Mouse (Mus musculus) gastrocnemius, postnatal 36 days (tissue): ENCODE results near the gene Hoxa10. TPM values are rescaled to one million over a fixed set of nuclear protein-coding genes. Genes with fewer than 3 reads are reported as not detected.

ENCODE experiments used
- DNase-seq, 2 experiments: peaks; one replicate each; pipeline ENCODE4 v3.0.0; 2022
- intact Hi-C: fragments of 180-260 bp; cut with DNase I; formaldehyde crosslinking; loops from one replicate; pipeline ENCODE4 v1.15.1; 2025
- total RNA-seq, 2 experiments: library from RNA; stranded (reverse); gene quantifications; 2 replicates each; pipeline ENCODE4 v1.2.3; 2021

Hoxa10 gene
- total RNA-seq, 2 experiments from 2014 or later: 13.6 to 16.9 TPM

GRCm38 (mm10) chr6:52211961-52212360 lies 28.7 kb downstream of the Hoxa10 start:
- DNase-seq: peak in 1 of 2 experiments; percentile 32

GRCm38 (mm10) chr6:52211170-52211935 lies 29.3 kb downstream of the Hoxa10 start:
- DNase-seq: peak; percentile 63 to 73
- intact Hi-C loops: loop anchor here (10.0 kb wide), 1 partner anchor 827 kb away; no protein-coding TSS in a partner anchor

More at GRCm38 (mm10) chr6:52211961-52212360, 28.7 kb downstream of the Hoxa10 start:
- intact Hi-C loops: loop anchor here (10.0 kb wide), 1 partner anchor 827 kb away; no protein-coding TSS in a partner anchor

- DNase-seq: no peak
- intact Hi-C loops: loop anchor here (5.0 to 10.0 kb wide), 3 partner anchors 47 to 825 kb away; partner anchors contain the start of gene Hoxa2
These were observed 31.0 kb downstream of the Hoxa10 start for GRCm38 (mm10) chr6:52209685-52210046.

- DNase-seq: no peak
- intact Hi-C loops: loop anchor here (5.0 kb wide), 2 partner anchors 47 to 337 kb away; partner anchors contain the start of gene Hoxa2
These were observed 31.6 kb downstream of the Hoxa10 start for GRCm38 (mm10) chr6:52208868-52209684.

- peak; percentile 36 to 40 for DNase-seq
- intact Hi-C loops: loop anchor here (5.0 kb wide), 2 partner anchors 46 to 336 kb away; partner anchors contain the start of gene Hoxa2
These were observed 32.4 kb downstream of the Hoxa10 start, which contains the start of gene Hoxa6 for GRCm38 (mm10) chr6:52208072-52208867. TSS of gene Hoxa6 (minus strand) at chr6:52208722.

- no peak for DNase-seq
- intact Hi-C loops: loop anchor here (5.0 kb wide), 2 partner anchors 45 to 335 kb away; partner anchors contain the start of gene Hoxa2
These were observed 33.0 kb downstream of the Hoxa10 start for GRCm38 (mm10) chr6:52207684-52207976.

GRCm38 (mm10) chr6:52206882-52207683 lies 33.6 kb downstream of the Hoxa10 start:
- intact Hi-C loops: loop anchor here (5.0 kb wide), 2 partner anchors 45 to 335 kb away; partner anchors contain the start of gene Hoxa2
- no peak for DNase-seq

GRCm38 (mm10) chr6:52205638-52206621 lies 34.7 kb downstream of the Hoxa10 start:
- intact Hi-C loops: loop anchor here (5.0 kb wide), 2 partner anchors 44 to 334 kb away; partner anchors contain the start of gene Hoxa2
- DNase-seq: no peak

GRCm38 (mm10) chr6:52205221-52205620 lies 35.4 kb downstream of the Hoxa10 start:
- intact Hi-C loops: loop anchor here (5.0 kb wide), 2 partner anchors 43 to 333 kb away; partner anchors contain the start of gene Hoxa2
- no peak for DNase-seq

- peak; percentile 65 to 77 for DNase-seq
- intact Hi-C loops: loop anchor here (5.0 kb wide), 1 partner anchor 202 kb away; no protein-coding TSS in a partner anchor
These were observed 36.5 kb downstream of the Hoxa10 start, which contains the start of gene Hoxa5 for GRCm38 (mm10) chr6:52204050-52204752. TSS of gene Hoxa5 (minus strand) at chr6:52204587.

GRCm38 (mm10) chr6:52203371-52204049 lies 37.1 kb downstream of the Hoxa10 start:
- DNase-seq: peak in 1 of 2 experiments; percentile 29
- intact Hi-C loops: loop anchor here (5.0 kb wide), 1 partner anchor 201 kb away; no protein-coding TSS in a partner anchor

GRCm38 (mm10) chr6:52203121-52203370 lies 37.6 kb downstream of the Hoxa10 start:
- intact Hi-C loops: loop anchor here (5.0 kb wide), 1 partner anchor 201 kb away; no protein-coding TSS in a partner anchor
- no peak for DNase-seq

GRCm38 (mm10) chr6:52202362-52203120 lies 38.1 kb downstream of the Hoxa10 start:
- intact Hi-C loops: loop anchor here (5.0 kb wide), 1 partner anchor 200 kb away; no protein-coding TSS in a partner anchor

GRCm38 (mm10) chr6:52201269-52201668 lies 39.4 kb downstream of the Hoxa10 start:
- no peak for DNase-seq
- intact Hi-C loops: loop anchor here (5.0 kb wide), 1 partner anchor 199 kb away; no protein-coding TSS in a partner anchor

More at GRCm38 (mm10) chr6:52202362-52203120, 38.1 kb downstream of the Hoxa10 start:
- no peak for DNase-seq

- no peak for DNase-seq
- intact Hi-C loops: loop anchor here (5.0 kb wide), 1 partner anchor 198 kb away; no protein-coding TSS in a partner anchor
These were observed 39.9 kb downstream of the Hoxa10 start for GRCm38 (mm10) chr6:52200751-52201250.
